Mouse (Mus musculus): ENCODE data around the gene Rassf10. TPM values are rescaled to one million over a fixed set of nuclear protein-coding genes. Genes with fewer than 3 reads are reported as not detected.

Rassf10 gene
- total and polyA plus RNA-seq, 2 experiments from 2014 or later: 0.23 to 2.8 TPM

DNA sequence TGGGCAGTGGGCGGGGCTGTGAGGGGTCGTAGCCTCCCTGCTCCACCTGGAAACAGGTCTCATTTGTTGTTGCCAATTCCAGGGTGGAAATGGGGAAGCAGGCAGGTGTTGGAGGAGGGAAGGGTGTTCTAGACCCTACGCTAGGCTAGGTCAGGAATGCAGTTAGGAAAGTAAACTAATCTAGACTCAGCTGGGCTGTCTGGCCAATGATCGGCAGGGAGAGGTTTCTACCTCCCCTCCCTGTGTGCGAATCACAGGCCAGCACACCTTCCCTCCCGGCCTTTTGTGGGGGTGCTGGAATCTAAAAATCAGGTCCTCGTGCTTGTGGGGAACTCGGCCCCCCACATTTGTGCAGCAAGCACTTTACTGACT, 31.8 kb downstream of the Rassf10 start:
- H3K27me3 ChIP-seq (ENCODE audit: control insufficient read depth, insufficient read depth, low read length): no peaks in the 10 kb centered on the region
- no peak for DNase-seq (ENCODE audit: low spot score)
- H3K36me3 ChIP-seq (replicated peaks; ENCODE audit: control insufficient read depth, insufficient read depth, low read length): no peaks in the 10 kb centered on the region
- no peak overlapping the region for H3K9ac ChIP-seq (replicated peaks; ENCODE audit: low read depth, low read length)
- H3K4me3 ChIP-seq (ENCODE audit: low read depth, low read length): no peak overlapping the region
- TF ChIP-seq CTCF (IDR thresholded peaks at IDR 0.05; ENCODE audit: low read depth) (no peak), EP300 (IDR thresholded peaks at IDR 0.05; ENCODE audit: low read depth) (no peak)
- WGBS: 69% methylated on average over 8 of the region's 8 CpGs
- H3K4me1 ChIP-seq (ENCODE audit: control insufficient read depth, insufficient read depth): peaks cover 11% of the 10 kb centered on the region; the same call in 1 of the 2 replicates
- 0 out of 2 replicates have a peak, but pooled peaks cover 5% of the 10 kb centered on the region for H3K9me3 ChIP-seq (replicated peaks; ENCODE audit: control insufficient read depth, low read length)
- H3K4me2 ChIP-seq (ENCODE audit: low read depth, low read length): no peak overlapping the region
- H3K27ac ChIP-seq (ENCODE audit: low read depth): no peak overlapping the region
- ATAC-seq (ENCODE audit: insufficient read depth, low read depth): no peak

DNA sequence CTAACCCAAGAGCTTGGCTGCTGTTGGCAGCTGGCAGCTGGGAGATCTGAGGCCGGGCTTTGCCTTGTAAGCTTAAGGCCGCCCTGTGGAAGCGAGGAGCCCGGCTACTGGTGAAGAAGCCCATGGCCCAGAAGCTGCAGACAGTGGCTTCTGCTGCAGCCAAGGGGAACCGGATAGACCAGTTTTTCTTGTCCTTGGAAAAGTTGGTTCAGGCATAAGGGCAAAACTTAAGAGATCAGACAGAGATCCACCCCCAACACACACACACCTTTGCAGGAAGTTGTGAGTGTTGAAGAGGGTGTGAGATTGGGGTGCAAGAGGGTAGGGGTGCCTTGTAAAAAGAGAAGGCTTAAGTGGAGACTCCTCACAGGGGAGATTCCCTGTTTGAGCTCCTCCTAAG, 39.2 kb downstream of the Rassf10 start:
- 78% methylated on average over 5 of the region's 5 CpGs for WGBS
- ATAC-seq (ENCODE audit: insufficient read depth, low read depth) (no peak), DNase-seq (ENCODE audit: low spot score) (no peak)
- Histone ChIP-seq H3K4me1 (ENCODE audit: control insufficient read depth, insufficient read depth) (no peaks in the 10 kb centered on the region), H3K27me3 (ENCODE audit: control insufficient read depth, insufficient read depth, low read length) (no peaks in the 10 kb centered on the region), H3K9me3 (replicated peaks; ENCODE audit: control insufficient read depth, low read length) (0 out of 2 replicates have a peak, but pooled peaks cover 5% of the 10 kb centered on the region), H3K4me3 (ENCODE audit: low read depth, low read length) (no peak overlapping the region), H3K36me3 (replicated peaks; ENCODE audit: control insufficient read depth, insufficient read depth, low read length) (no peaks in the 10 kb centered on the region), H3K4me2 (ENCODE audit: low read depth, low read length) (no peak overlapping the region), H3K27ac (ENCODE audit: low read depth) (no peak overlapping the region), H3K9ac (replicated peaks; ENCODE audit: low read depth, low read length) (no peak overlapping the region)
- TF ChIP-seq EP300 (IDR thresholded peaks at IDR 0.05; ENCODE audit: low read depth): no peak
- no peak for TF ChIP-seq CTCF (IDR thresholded peaks at IDR 0.05; ENCODE audit: low read depth)

GRCm38 (mm10) chr7:113003565-113004255, 49.9 kb downstream of the Rassf10 start:
- Histone ChIP-seq H3K36me3 (replicated peaks; ENCODE audit: control insufficient read depth, insufficient read depth, low read length) (no peaks in the 10 kb centered on the region), H3K9me3 (replicated peaks; ENCODE audit: control insufficient read depth, low read length) (no peaks in the 10 kb centered on the region), H3K27me3 (ENCODE audit: control insufficient read depth, insufficient read depth, low read length) (no peaks in the 10 kb centered on the region), H3K9ac (replicated peaks; ENCODE audit: low read depth, low read length) (no peak overlapping the region), H3K27ac (ENCODE audit: low read depth) (no peak overlapping the region), H3K4me2 (ENCODE audit: low read depth, low read length) (no peak overlapping the region), H3K4me3 (ENCODE audit: low read depth, low read length) (no peak overlapping the region), H3K4me1 (ENCODE audit: control insufficient read depth, insufficient read depth) (no peaks in the 10 kb centered on the region)
- DNase-seq (ENCODE audit: low spot score) (no peak), ATAC-seq (ENCODE audit: insufficient read depth, low read depth) (no peak)
- TF ChIP-seq EP300 (IDR thresholded peaks at IDR 0.05; ENCODE audit: low read depth): no peak
- TF ChIP-seq CTCF (IDR thresholded peaks at IDR 0.05; ENCODE audit: low read depth): no peak
- WGBS: 74% methylated on average over 3 of the region's 3 CpGs

DNA sequence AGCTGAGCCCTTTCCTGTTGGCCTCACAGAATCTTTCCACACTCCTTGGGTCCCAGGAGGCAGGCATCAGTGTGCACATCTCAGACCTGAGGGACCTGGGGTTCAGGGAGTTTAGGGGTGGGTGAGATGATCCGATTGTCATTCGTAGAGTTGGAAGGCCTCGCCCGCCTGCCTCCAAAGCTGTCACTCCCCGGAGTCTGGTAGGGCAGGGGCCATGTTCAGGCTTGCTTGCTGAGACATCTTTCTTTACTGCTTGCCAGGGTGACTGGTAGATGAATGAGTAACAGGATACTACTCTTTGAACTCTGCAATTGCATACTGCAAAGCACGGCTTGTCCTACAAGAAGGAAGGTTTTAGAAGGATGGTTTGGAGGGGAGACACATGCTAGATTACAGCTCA, 52.0 kb downstream of the Rassf10 start:
- Histone ChIP-seq H3K4me3 (ENCODE audit: low read depth, low read length) (no peak overlapping the region), H3K4me2 (ENCODE audit: low read depth, low read length) (no peak overlapping the region), H3K27ac (ENCODE audit: low read depth) (no peak overlapping the region), H3K9ac (replicated peaks; ENCODE audit: low read depth, low read length) (no peak overlapping the region), H3K4me1 (ENCODE audit: control insufficient read depth, insufficient read depth) (no peaks in the 10 kb centered on the region), H3K36me3 (replicated peaks; ENCODE audit: control insufficient read depth, insufficient read depth, low read length) (no peaks in the 10 kb centered on the region), H3K27me3 (ENCODE audit: control insufficient read depth, insufficient read depth, low read length) (no peaks in the 10 kb centered on the region), H3K9me3 (replicated peaks; ENCODE audit: control insufficient read depth, low read length) (no peaks in the 10 kb centered on the region)
- no peak for ATAC-seq (ENCODE audit: insufficient read depth, low read depth)
- 87% methylated on average over 6 of the region's 6 CpGs for WGBS
- DNase-seq (ENCODE audit: low spot score): no peak
- TF ChIP-seq CTCF (IDR thresholded peaks at IDR 0.05; ENCODE audit: low read depth): no peak

Data from heart, postnatal 0 days (tissue).